Mouse (Mus musculus) lung, postnatal 0 days (tissue): ENCODE data around the gene Mat2b. TPM values are rescaled to one million over a fixed set of nuclear protein-coding genes. Genes with fewer than 3 reads are reported as not detected.

ENCODE experiments used
- ATAC-seq: fragments of 200-750 bp; cut with Nextera tagmentation; 2 replicates; pipeline ENCODE4 v1.8.0; 2017; ENCODE audit warnings: moderate library complexity
- DNase-seq: peaks from one replicate; pipeline ENCODE4 v3.0.0-alpha.2; 2016; ENCODE audit warnings: low spot score
- H3K27ac ChIP-seq: fragments of 300-500 bp; sonication (generic); 2 replicates; pipeline ENCODE4 v1.5.1; 2014; ENCODE audit warnings: antibody characterized with exemption, mild to moderate bottlenecking, low read length, mixed read lengths
- H3K27me3 ChIP-seq: fragments of 300-500 bp; sonication (generic); replicated peaks from 2 replicates; pipeline ENCODE4 v1.6.1; 2014; ENCODE audit warnings: low read length, mixed read lengths; ENCODE audit not compliant: insufficient read depth
- H3K36me3 ChIP-seq: fragments of 300-500 bp; sonication (generic); 2 replicates; pipeline ENCODE4 v1.6.1; 2014; ENCODE audit warnings: low read length, mixed read lengths; ENCODE audit not compliant: insufficient read depth
- H3K4me1 ChIP-seq: fragments of 300-500 bp; sonication (generic); 2 replicates; pipeline ENCODE4 v1.6.1; 2014; ENCODE audit warnings: antibody characterized with exemption, low read depth, low read length, mixed read lengths; ENCODE audit not compliant: insufficient read depth
- H3K4me2 ChIP-seq: fragments of 300-500 bp; sonication (generic); replicated peaks from 2 replicates; pipeline ENCODE4 v1.6.1; 2014; ENCODE audit warnings: low read depth, mild to moderate bottlenecking, low read length, moderate library complexity, mixed read lengths
- H3K4me3 ChIP-seq: fragments of 300-500 bp; sonication (generic); 2 replicates; pipeline ENCODE4 v1.5.1; 2014; ENCODE audit warnings: low read depth, low read length
- H3K9ac ChIP-seq: fragments of 300-500 bp; sonication (generic); replicated peaks from 2 replicates; pipeline ENCODE4 v1.6.1; 2014; ENCODE audit warnings: low read depth, mild to moderate bottlenecking
- H3K9me3 ChIP-seq: fragments of 300-500 bp; sonication (generic); 2 replicates; pipeline ENCODE4 v1.6.1; 2016; ENCODE audit warnings: low read length, mixed read lengths
- CTCF ChIP-seq: IDR thresholded peaks from 2 replicates; pipeline ENCODE4 v1.5.1; 2016; ENCODE audit warnings: antibody characterized with exemption, mild to moderate bottlenecking
- EP300 ChIP-seq: IDR thresholded peaks from 2 replicates; pipeline ENCODE4 v1.6.1; 2016; ENCODE audit warnings: antibody characterized with exemption, mild to moderate bottlenecking, control low read depth
- WGBS: fragments of 180-500 bp; shearing (Covaris S2); extraction: QIAGEN DNeasy Blood & Tissue Kit; methylation state at CpG from one replicate; pipeline ENCODE4 v1.1.7; 2014; 5-methylcytosine and 5-hydroxymethylcytosine counted together
- polyA plus RNA-seq: library from polyadenylated mRNA; unstranded; fragments of >200 nt; fragmentation: Nextera tagmentation; extraction: Ambion mirVana; gene quantifications from 2 replicates; pipeline ENCODE4 v1.2.1, GENCODE M21; 2015

Mat2b gene
- polyA plus RNA-seq, 1 experiment from 2014 or later, result 111 TPM

DNA sequence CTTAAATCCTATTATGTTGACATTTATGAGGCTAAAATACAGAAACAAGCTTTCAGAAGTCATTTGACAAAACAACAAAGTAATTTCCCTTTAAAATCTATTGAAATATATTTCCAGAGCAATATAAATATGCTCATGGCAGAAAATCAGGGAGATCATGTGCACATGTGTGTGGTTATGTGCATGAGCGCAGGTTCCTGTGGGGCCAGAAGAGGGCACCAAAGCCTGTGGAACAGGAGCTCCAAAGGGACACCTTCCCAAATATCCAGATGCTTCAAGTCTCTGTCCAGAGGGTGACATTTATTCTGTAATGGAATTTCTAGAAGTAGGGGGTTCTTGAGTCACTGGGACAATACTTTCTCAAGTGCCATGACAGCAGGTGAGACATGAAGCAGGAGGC lies 17.8 kb downstream of the Mat2b start:
- TF ChIP-seq EP300 (no peak), CTCF (peak; percentile 54)
- 94% methylated on average over 1 of the region's 1 CpGs for WGBS
- Histone ChIP-seq H3K4me1 (no peaks in the 10 kb centered on the region), H3K4me3 (no peak overlapping the region), H3K27me3 (no peaks in the 10 kb centered on the region), H3K36me3 (peaks cover 36% of the 10 kb centered on the region), H3K9me3 (no peaks in the 10 kb centered on the region), H3K27ac (no peak overlapping the region), H3K9ac (no peak overlapping the region), H3K4me2 (no peak overlapping the region)
- ATAC-seq (no peak), DNase-seq (no peak)

DNA sequence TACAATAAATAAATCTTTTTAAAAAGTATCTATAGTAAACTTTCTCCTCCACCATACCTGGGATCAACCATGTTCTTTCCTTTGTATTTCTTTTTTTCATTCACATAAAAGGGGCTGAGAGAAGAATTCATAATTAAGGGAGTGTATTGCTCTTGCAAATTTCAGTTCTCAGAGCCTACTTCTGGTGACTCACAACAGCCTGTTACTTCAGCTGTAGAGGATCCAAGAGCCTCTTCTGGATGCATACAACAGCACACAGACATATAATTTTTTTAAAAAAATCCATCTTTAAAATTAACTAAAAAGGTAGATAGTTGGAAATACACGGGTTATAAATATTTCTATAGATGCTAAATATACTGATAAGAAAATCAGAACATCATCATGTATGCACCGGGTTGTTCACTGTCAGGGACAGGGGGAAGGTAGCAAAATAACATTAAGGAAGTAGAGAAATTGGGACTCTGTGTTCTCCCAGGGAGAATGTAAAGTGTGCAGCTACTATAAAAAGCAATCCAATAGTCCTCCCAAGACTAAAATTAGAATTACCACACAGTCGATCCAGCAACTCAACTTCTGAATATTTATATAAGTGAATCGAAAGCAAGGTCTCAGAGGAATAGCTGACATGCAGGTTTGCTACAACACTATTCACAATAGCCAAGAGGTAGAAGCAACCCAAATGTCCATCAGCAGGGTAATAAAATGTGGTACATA lies 19.8 kb downstream of the Mat2b start:
- 73% methylated on average over 4 of the region's 4 CpGs for WGBS
- no peak for TF ChIP-seq EP300
- TF ChIP-seq CTCF, result no peak
- Histone ChIP-seq H3K4me1 (no peaks in the 10 kb centered on the region), H3K9ac (no peak overlapping the region), H3K27me3 (no peaks in the 10 kb centered on the region), H3K27ac (no peak overlapping the region), H3K4me3 (no peak overlapping the region), H3K36me3 (peaks cover 19% of the 10 kb centered on the region), H3K4me2 (no peak overlapping the region), H3K9me3 (no peaks in the 10 kb centered on the region)
- ATAC-seq (no peak), DNase-seq (no peak)

- WGBS, result 74% methylated on average over 8 of the region's 8 CpGs
- ATAC-seq (no peak), DNase-seq (no peak)
- TF ChIP-seq EP300 (no peak), CTCF (no peak)
- H3K9ac ChIP-seq, result no peak overlapping the region
- no peaks in the 10 kb centered on the region for H3K4me1 ChIP-seq
- H3K36me3 ChIP-seq, result no peaks in the 10 kb centered on the region
- no peaks in the 10 kb centered on the region for H3K9me3 ChIP-seq
- H3K27ac ChIP-seq, result no peak overlapping the region
- no peak overlapping the region for H3K4me3 ChIP-seq
- H3K27me3 ChIP-seq, result no peaks in the 10 kb centered on the region
- H3K4me2 ChIP-seq, result no peak overlapping the region
These were observed 45.1 kb downstream of the Mat2b start for GRCm38 (mm10) chr11:40649726-40650445.

- DNase-seq (no peak), ATAC-seq (no peak)
- H3K36me3 ChIP-seq, result no peaks in the 10 kb centered on the region
- H3K27me3 ChIP-seq, result no peaks in the 10 kb centered on the region
- no peaks in the 10 kb centered on the region for H3K4me1 ChIP-seq
- TF ChIP-seq EP300 (no peak), CTCF (no peak)
- H3K27ac ChIP-seq, result no peak overlapping the region
- no peak overlapping the region for H3K4me3 ChIP-seq
- 62% methylated on average over 2 of the region's 2 CpGs for WGBS
- H3K9me3 ChIP-seq, result no peaks in the 10 kb centered on the region
- H3K4me2 ChIP-seq, result no peak overlapping the region
- no peak overlapping the region for H3K9ac ChIP-seq
These were observed 47.8 kb downstream of the Mat2b start for GRCm38 (mm10) chr11:40647246-40647645.

Other genes with a start within 250 kb of the Mat2b start
- 1.5 and 2.9 TPM in 2 replicates for gene Hmmr, start 38.2 kb upstream of the Mat2b start, polyA plus RNA-seq
- 55.2 and 60.7 TPM in 2 replicates for gene Nudcd2, start 38.5 kb upstream of the Mat2b start, polyA plus RNA-seq
- gene Ccng1, start 60.1 kb upstream of the Mat2b start, polyA plus RNA-seq, result 26.2 and 32.2 TPM in 2 replicates